Mouse (Mus musculus): ENCODE results near the gene Ttll1. TPM values are rescaled to one million over a fixed set of nuclear protein-coding genes. Genes with fewer than 3 reads are reported as not detected.
A peak's percentile ranks its signal among the peaks of the same experiment; 100 is the strongest.

The Ttll1 gene
- polyA plus RNA-seq, 1 experiment from 2014 or later: 10.2 TPM

DNA sequence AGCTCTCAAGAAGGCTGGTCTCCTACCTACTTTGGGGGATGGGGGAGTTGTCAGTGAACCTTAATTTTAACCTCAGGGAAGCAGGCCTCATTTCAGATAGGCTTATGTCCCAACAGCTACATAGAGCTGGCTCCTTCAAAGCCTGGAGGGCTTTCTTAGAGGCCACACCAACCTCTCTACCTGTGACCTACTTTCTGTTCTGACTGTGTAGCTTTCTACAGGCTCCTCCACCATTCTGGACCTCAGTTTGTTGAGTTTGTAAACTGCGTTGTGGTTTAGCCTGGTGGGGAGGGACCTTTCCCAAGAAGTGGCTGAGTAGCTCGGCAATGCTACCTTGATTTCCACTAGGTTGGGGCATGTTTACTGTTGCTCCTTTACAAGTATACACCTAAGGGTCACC is 17.1 kb upstream of the Ttll1 start:
- Histone ChIP-seq H3K27ac (replicated peaks) (no peak overlapping the region), H3K4me2 (replicated peaks; ENCODE audit: low read depth) (peak overlapping the region; percentile 90), H3K36me3 (ENCODE audit: control insufficient read depth, insufficient read depth, low read length) (no peaks in the 10 kb centered on the region), H3K9me3 (ENCODE audit: control insufficient read depth, low read length) (no peaks in the 10 kb centered on the region), H3K4me1 (replicated peaks; ENCODE audit: control insufficient read depth, insufficient read depth) (no peaks in the 10 kb centered on the region; the same call in 1 of the 2 replicates), H3K27me3 (ENCODE audit: control insufficient read depth, insufficient read depth, low read length) (no peaks in the 10 kb centered on the region), H3K9ac (ENCODE audit: low read length) (no peak overlapping the region), H3K4me3 (ENCODE audit: low read depth, low read length) (0 out of 2 replicates have a peak overlapping the region, but pooled peaks have one; percentile 49)
- TF ChIP-seq EP300 (optimal IDR thresholded peaks at IDR 0.05) (no peak), CTCF (IDR thresholded peaks at IDR 0.05; ENCODE audit: low read depth) (no peak)
- DNase-seq (ENCODE audit: low spot score) (no peak), ATAC-seq (ENCODE audit: low FRiP score, low TSS enrichment) (no peak)
- 74% methylated on average over 2 of the region's 2 CpGs for WGBS

DNA sequence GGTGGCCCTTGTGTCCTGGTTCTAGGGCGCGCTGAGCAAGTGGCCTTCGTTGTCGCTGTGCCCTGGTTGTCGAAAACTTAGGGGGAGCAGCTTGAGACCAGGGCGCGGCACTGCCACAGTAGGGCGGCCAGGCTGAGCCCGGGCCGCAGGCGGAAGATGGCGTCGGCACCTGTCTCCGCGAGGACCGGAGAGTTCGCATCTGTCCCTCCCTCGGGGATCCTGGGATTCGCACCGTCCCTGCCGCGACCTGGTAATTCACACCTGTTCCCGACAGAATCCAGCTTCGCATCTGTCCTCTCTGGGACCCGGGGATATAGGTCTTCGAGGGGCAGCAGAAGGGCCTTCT is 16.4 kb upstream of the Ttll1 start:
- peak; percentile 19; the same call in 1 of the 2 replicates for ATAC-seq (ENCODE audit: low FRiP score, low TSS enrichment)
- Histone ChIP-seq H3K9ac (ENCODE audit: low read length) (peak overlapping the region; percentile 63), H3K4me2 (replicated peaks; ENCODE audit: low read depth) (peak overlapping the region; percentile 90), H3K9me3 (ENCODE audit: control insufficient read depth, low read length) (no peaks in the 10 kb centered on the region), H3K4me1 (replicated peaks; ENCODE audit: control insufficient read depth, insufficient read depth) (no peaks in the 10 kb centered on the region; the same call in 1 of the 2 replicates), H3K27me3 (ENCODE audit: control insufficient read depth, insufficient read depth, low read length) (no peaks in the 10 kb centered on the region), H3K27ac (replicated peaks) (no peak overlapping the region), H3K36me3 (ENCODE audit: control insufficient read depth, insufficient read depth, low read length) (no peaks in the 10 kb centered on the region), H3K4me3 (ENCODE audit: low read depth, low read length) (peak overlapping the region; percentile 49)
- DNase-seq (ENCODE audit: low spot score): peak; percentile 41
- no peak for TF ChIP-seq CTCF (IDR thresholded peaks at IDR 0.05; ENCODE audit: low read depth)
- no peak for TF ChIP-seq EP300 (optimal IDR thresholded peaks at IDR 0.05)
- WGBS: 3% methylated on average over 26 of the region's 26 CpGs

GRCm38 (mm10) chr15:83526424-83527091 is 15.9 kb upstream of the Ttll1 start, which contains the start of gene Bik:
TSS of gene Bik (plus strand) at chr15:83526862.
- peak within 1 kb of the TSS; percentile 49 for H3K4me3 ChIP-seq (ENCODE audit: low read depth, low read length)
- no peaks in the 10 kb centered on the region for H3K9me3 ChIP-seq (ENCODE audit: control insufficient read depth, low read length)
- DNase-seq (ENCODE audit: low spot score): peak; percentile 68
- TF ChIP-seq CTCF (IDR thresholded peaks at IDR 0.05; ENCODE audit: low read depth) (no peak), EP300 (optimal IDR thresholded peaks at IDR 0.05) (no peak)
- peak within 1 kb of the TSS; percentile 63 for H3K9ac ChIP-seq (ENCODE audit: low read length)
- H3K4me1 ChIP-seq (replicated peaks; ENCODE audit: control insufficient read depth, insufficient read depth): no peaks in the 10 kb centered on the region; the same call in 1 of the 2 replicates
- H3K4me2 ChIP-seq (replicated peaks; ENCODE audit: low read depth): peak within 1 kb of the TSS; percentile 90
- no peak within 1 kb of the TSS for H3K27ac ChIP-seq (replicated peaks)
- under 1% methylated on average over 45 of the region's 45 CpGs for WGBS
- H3K27me3 ChIP-seq (ENCODE audit: control insufficient read depth, insufficient read depth, low read length): no peaks in the 10 kb centered on the region
- H3K36me3 ChIP-seq (ENCODE audit: control insufficient read depth, insufficient read depth, low read length): no peaks in the 10 kb centered on the region
- peak; percentile 20 for ATAC-seq (ENCODE audit: low FRiP score, low TSS enrichment)

DNA sequence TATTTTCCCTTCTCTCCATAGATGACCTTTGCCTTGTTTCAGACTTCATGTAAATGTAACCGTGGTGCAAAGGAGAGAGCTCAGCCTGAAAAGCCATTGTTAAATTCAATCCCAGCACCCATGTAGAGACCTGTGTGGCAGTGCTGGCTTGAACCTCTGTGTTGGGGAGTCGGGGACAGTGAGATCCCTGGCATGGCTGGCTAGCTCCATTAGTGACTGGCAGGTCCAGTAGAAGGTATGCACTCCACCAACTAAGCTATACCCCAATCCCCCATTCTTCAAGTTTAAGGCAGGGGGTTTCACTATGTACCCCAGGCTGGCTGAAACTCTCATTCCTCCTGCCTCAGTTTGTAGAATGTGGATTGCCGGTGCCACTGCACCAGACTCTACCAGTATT is 13.6 kb upstream of the Ttll1 start:
- Histone ChIP-seq H3K4me3 (ENCODE audit: low read depth, low read length) (no peak overlapping the region), H3K4me1 (replicated peaks; ENCODE audit: control insufficient read depth, insufficient read depth) (no peaks in the 10 kb centered on the region), H3K36me3 (ENCODE audit: control insufficient read depth, insufficient read depth, low read length) (no peaks in the 10 kb centered on the region), H3K9me3 (ENCODE audit: control insufficient read depth, low read length) (no peaks in the 10 kb centered on the region), H3K27me3 (ENCODE audit: control insufficient read depth, insufficient read depth, low read length) (no peaks in the 10 kb centered on the region), H3K4me2 (replicated peaks; ENCODE audit: low read depth) (no peak overlapping the region), H3K27ac (replicated peaks) (no peak overlapping the region), H3K9ac (ENCODE audit: low read length) (no peak overlapping the region)
- ATAC-seq (ENCODE audit: low FRiP score, low TSS enrichment) (no peak), DNase-seq (ENCODE audit: low spot score) (no peak)
- 81% methylated on average over 3 of the region's 3 CpGs for WGBS
- TF ChIP-seq CTCF (IDR thresholded peaks at IDR 0.05; ENCODE audit: low read depth) (no peak), EP300 (optimal IDR thresholded peaks at IDR 0.05) (no peak)

DNA sequence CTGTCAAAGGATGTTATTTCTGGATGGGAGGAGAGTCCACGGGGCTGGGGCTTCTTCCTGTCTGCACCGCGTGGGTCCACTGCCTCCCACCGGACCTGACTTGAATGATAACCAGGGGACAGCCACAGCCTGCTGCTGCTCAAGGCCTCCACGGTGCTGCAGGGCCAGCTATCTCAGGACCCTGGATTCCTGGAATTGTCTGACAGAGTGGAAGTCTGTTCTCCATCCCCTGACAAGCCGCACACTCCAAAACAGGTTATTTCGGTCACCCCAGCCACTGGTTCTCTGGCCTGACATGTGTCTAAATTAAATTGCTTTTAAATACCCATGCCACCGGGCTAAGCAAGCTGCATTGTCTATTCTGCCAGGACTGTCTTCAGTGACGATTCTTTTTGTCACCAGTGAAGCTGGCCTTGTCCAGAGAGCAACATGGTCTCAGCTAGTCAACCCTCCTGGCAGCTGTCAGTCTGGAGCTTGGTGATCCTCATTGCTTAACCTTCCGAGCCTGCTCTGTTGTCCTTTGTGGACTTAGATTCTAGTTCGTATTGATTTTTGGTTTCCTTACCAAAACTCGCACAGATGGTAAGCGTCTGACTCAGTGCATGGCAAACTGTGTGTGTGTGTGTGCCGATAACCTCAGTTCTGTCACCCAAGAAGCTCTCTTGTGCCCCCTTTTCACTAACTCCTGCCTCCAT is 13.1 kb upstream of the Ttll1 start:
- H3K27ac ChIP-seq (replicated peaks): no peak overlapping the region
- ATAC-seq (ENCODE audit: low FRiP score, low TSS enrichment) (no peak), DNase-seq (ENCODE audit: low spot score) (no peak)
- TF ChIP-seq CTCF (IDR thresholded peaks at IDR 0.05; ENCODE audit: low read depth): no peak
- no peak for TF ChIP-seq EP300 (optimal IDR thresholded peaks at IDR 0.05)
- H3K4me3 ChIP-seq (ENCODE audit: low read depth, low read length): no peak overlapping the region
- H3K9me3 ChIP-seq (ENCODE audit: control insufficient read depth, low read length): no peaks in the 10 kb centered on the region
- no peaks in the 10 kb centered on the region for H3K27me3 ChIP-seq (ENCODE audit: control insufficient read depth, insufficient read depth, low read length)
- no peaks in the 10 kb centered on the region for H3K36me3 ChIP-seq (ENCODE audit: control insufficient read depth, insufficient read depth, low read length)
- no peak overlapping the region for H3K9ac ChIP-seq (ENCODE audit: low read length)
- 59% methylated on average over 14 of the region's 14 CpGs for WGBS
- H3K4me2 ChIP-seq (replicated peaks; ENCODE audit: low read depth): no peak overlapping the region
- no peaks in the 10 kb centered on the region for H3K4me1 ChIP-seq (replicated peaks; ENCODE audit: control insufficient read depth, insufficient read depth)

- no peak overlapping the region for H3K9ac ChIP-seq (ENCODE audit: low read length)
Observed at GRCm38 (mm10) chr15:83523196-83523595, 12.5 kb upstream of the Ttll1 start.

More at GRCm38 (mm10) chr15:83523196-83523595, 12.5 kb upstream of the Ttll1 start:
- Histone ChIP-seq H3K9me3 (ENCODE audit: control insufficient read depth, low read length) (no peaks in the 10 kb centered on the region), H3K27ac (replicated peaks) (no peak overlapping the region), H3K27me3 (ENCODE audit: control insufficient read depth, insufficient read depth, low read length) (no peaks in the 10 kb centered on the region), H3K4me1 (replicated peaks; ENCODE audit: control insufficient read depth, insufficient read depth) (no peaks in the 10 kb centered on the region), H3K4me2 (replicated peaks; ENCODE audit: low read depth) (no peak overlapping the region), H3K36me3 (ENCODE audit: control insufficient read depth, insufficient read depth, low read length) (no peaks in the 10 kb centered on the region), H3K4me3 (ENCODE audit: low read depth, low read length) (no peak overlapping the region)
- DNase-seq (ENCODE audit: low spot score): no peak
- 41% methylated on average over 7 of the region's 7 CpGs for WGBS
- no peak for TF ChIP-seq EP300 (optimal IDR thresholded peaks at IDR 0.05)
- no peak for TF ChIP-seq CTCF (IDR thresholded peaks at IDR 0.05; ENCODE audit: low read depth)
- no peak for ATAC-seq (ENCODE audit: low FRiP score, low TSS enrichment)

Data from stomach, postnatal 0 days (tissue).